Mouse (Mus musculus) ovary, postnatal 14 days (tissue): ENCODE results near the gene Mrpl51.

Experiments
- DNase-seq: peaks from one replicate; pipeline ENCODE4 v3.0.0; 2022; ENCODE audit warnings: low spot score

The Mrpl51 gene

GRCm38 (mm10) chr6:125192016-125192714 lies 564 bp downstream of the Mrpl51 start:
- DNase-seq, result peak; percentile 84

- DNase-seq, result no peak
These were observed 1.2 kb downstream of the Mrpl51 start for GRCm38 (mm10) chr6:125192841-125193240.

- no peak for DNase-seq
These were observed 1.8 kb downstream of the Mrpl51 start for GRCm38 (mm10) chr6:125193390-125193789.

GRCm38 (mm10) chr6:125195541-125196075 lies 4.0 kb downstream of the Mrpl51 start:
- no peak for DNase-seq

GRCm38 (mm10) chr6:125196301-125196700 lies 4.7 kb downstream of the Mrpl51 start:
- no peak for DNase-seq

GRCm38 (mm10) chr6:125197166-125197565 lies 5.6 kb downstream of the Mrpl51 start:
- no peak for DNase-seq

- DNase-seq, result no peak
These were observed 18.8 kb downstream of the Mrpl51 start for GRCm38 (mm10) chr6:125210436-125210835.

GRCm38 (mm10) chr6:125212621-125213020 lies 21.0 kb downstream of the Mrpl51 start:
- no peak for DNase-seq

- no peak for DNase-seq
These were observed 21.5 kb downstream of the Mrpl51 start for GRCm38 (mm10) chr6:125213129-125213528.

- DNase-seq, result no peak
These were observed 22.1 kb downstream of the Mrpl51 start for GRCm38 (mm10) chr6:125213715-125214114.

- DNase-seq, result peak; percentile 86
These were observed 23.8 kb downstream of the Mrpl51 start, which contains the start of gene Vamp1 for GRCm38 (mm10) chr6:125215148-125215954. Vamp1 (plus strand) TSS chr6:125215551.

GRCm38 (mm10) chr6:125216898-125217297 lies 25.3 kb downstream of the Mrpl51 start:
- DNase-seq, result no peak

- no peak for DNase-seq
These were observed 26.3 kb downstream of the Mrpl51 start for GRCm38 (mm10) chr6:125217899-125218298.

GRCm38 (mm10) chr6:125218963-125219362 lies 27.4 kb downstream of the Mrpl51 start:
- peak; percentile 39 for DNase-seq

GRCm38 (mm10) chr6:125221115-125221745 lies 29.6 kb downstream of the Mrpl51 start:
- DNase-seq, result no peak

GRCm38 (mm10) chr6:125222146-125222545 lies 30.5 kb downstream of the Mrpl51 start:
- DNase-seq, result no peak

GRCm38 (mm10) chr6:125222577-125222976 lies 31.0 kb downstream of the Mrpl51 start:
- no peak for DNase-seq

GRCm38 (mm10) chr6:125225518-125226115 lies 34.0 kb downstream of the Mrpl51 start:
- no peak for DNase-seq

- no peak for DNase-seq
These were observed 39.0 kb downstream of the Mrpl51 start for GRCm38 (mm10) chr6:125230571-125230970.

GRCm38 (mm10) chr6:125231117-125232044 lies 39.8 kb downstream of the Mrpl51 start, which contains the start of gene Tapbpl:
Tapbpl (minus strand) TSS chr6:125231860.
- DNase-seq, result peak; percentile 41

GRCm38 (mm10) chr6:125232045-125232437 lies 40.4 kb downstream of the Mrpl51 start:
- no peak for DNase-seq
